In the genomic region with DNA sequence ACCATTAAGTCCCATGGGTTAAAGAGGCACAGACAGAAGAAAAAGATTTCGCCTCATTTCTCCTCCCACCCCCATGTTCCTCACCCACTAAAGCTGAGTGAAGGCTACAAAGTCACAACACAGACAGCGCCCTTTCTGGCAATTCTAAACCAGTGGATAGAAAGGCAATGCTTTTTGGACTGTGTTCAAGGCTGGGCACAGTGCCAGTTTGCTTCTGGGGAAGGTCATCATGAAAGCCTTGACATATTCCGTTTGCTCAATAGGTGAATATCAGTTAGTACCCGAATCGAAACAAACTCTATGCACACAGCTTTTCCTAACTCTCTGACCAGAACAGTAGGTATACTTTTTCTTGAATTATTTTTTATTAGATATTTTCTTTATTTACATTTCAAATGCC, we compare ENCODE assay signal across 13 mouse cellular contexts. TPM values are rescaled to one million over a fixed set of nuclear protein-coding genes. Genes with fewer than 3 reads are reported as not detected.
DNase-seq lines count a peak whose midpoint lies in the region; ATAC-seq and TF ChIP-seq lines count a peak whose summit lies in the region.
"Had no signal": no experiment of that assay in that cellular context is flagged by ENCODE, and none has a peak within 500 bp of the region (broad histone marks: within the 10 kb centered on the region; RNA-seq: fewer than 3 reads in every experiment).

No protein-coding gene starts in this region.

- H3K4me2 ChIP-seq in kidney, embryonic 16.5 days (replicated peaks; ENCODE audit: low read depth, low read length): no peak overlapping the region
- H3K4me2 ChIP-seq: forebrain, embryonic 12.5 days; heart, embryonic 15.5 days; limb, embryonic 13.5 days; neural tube, embryonic 15.5 days had no signal

- 32% methylated on average over 5 of the region's 5 CpGs for WGBS in kidney, adult 2 months
- WGBS in kidney, embryonic 16.5 days: 63% methylated on average over 5 of the region's 5 CpGs

- TF ChIP-seq CTCF in kidney, adult 2 months (conservative IDR thresholded peaks at IDR 0.05; ENCODE audit: insufficient read depth, insufficient read length, low read depth, low read length): no peak

- H3K27ac ChIP-seq in kidney, adult 2 months (ENCODE audit: insufficient read depth, low read depth, low read length): no peak overlapping the region
- H3K27ac ChIP-seq in kidney, embryonic 16.5 days (ENCODE audit: low read length): no peak overlapping the region
- H3K27ac ChIP-seq: forebrain, embryonic 12.5 days; heart, embryonic 15.5 days; limb, embryonic 13.5 days; neural tube, embryonic 15.5 days had no signal

- intact Hi-C loops in heart, postnatal 10 days (cut with DNase I): no loop called here

- no peaks in the 10 kb centered on the region for H3K27me3 ChIP-seq in kidney, adult 2 months (replicated peaks; ENCODE audit: control insufficient read depth, insufficient read depth, low read length)
- no peaks in the 10 kb centered on the region for H3K27me3 ChIP-seq in kidney, embryonic 16.5 days (ENCODE audit: insufficient read depth, low read length)
- H3K27me3 ChIP-seq: forebrain, embryonic 12.5 days; heart, embryonic 15.5 days; limb, embryonic 13.5 days; neural tube, embryonic 15.5 days had no signal

- TF ChIP-seq POLR2A in kidney, adult 2 months (IDR thresholded peaks at IDR 0.05; ENCODE audit: low read depth, low read length): no peak

- H3K36me3 ChIP-seq in kidney, adult 2 months (ENCODE audit: control insufficient read depth, insufficient read depth, low read length): no peaks in the 10 kb centered on the region
- no peaks in the 10 kb centered on the region for H3K36me3 ChIP-seq in kidney, embryonic 16.5 days (ENCODE audit: insufficient read depth, low read length)
- H3K36me3 ChIP-seq: forebrain, embryonic 12.5 days; heart, embryonic 15.5 days; limb, embryonic 13.5 days; neural tube, embryonic 15.5 days had no signal

- H3K9ac ChIP-seq in kidney, embryonic 16.5 days (replicated peaks; ENCODE audit: low read length): no peak overlapping the region
- H3K9ac ChIP-seq: forebrain, embryonic 12.5 days; heart, embryonic 15.5 days; limb, embryonic 13.5 days; neural tube, embryonic 15.5 days had no signal

- peak; percentile 63 for DNase-seq in kidney, adult 2 months
- peak; percentile 92 for DNase-seq in adrenal gland, postnatal 10 days
- peak; percentile 55 to 66 for DNase-seq in heart, postnatal 10 days
- DNase-seq in lung, postnatal 4 days: peak; percentile 34 to 41
- DNase-seq in embryo, embryonic 11 days: no peak
- no peak for DNase-seq in cerebellum, adult 9-11 months
- DNase-seq: thymus, postnatal 25 days had no signal

- ATAC-seq in kidney, embryonic 16.5 days (ENCODE audit: low FRiP score, low TSS enrichment): no peak
- ATAC-seq in activated CD4-positive, CD25-positive, alpha-beta regulatory T cell, adult 4 months: no peak

- H3K4me3 ChIP-seq in kidney, adult 2 months (ENCODE audit: insufficient read depth, low read depth, low read length): no peak overlapping the region
- no peak overlapping the region for H3K4me3 ChIP-seq in kidney, embryonic 16.5 days (ENCODE audit: low read length)
- H3K4me3 ChIP-seq: forebrain, embryonic 12.5 days; heart, embryonic 15.5 days; limb, embryonic 13.5 days; neural tube, embryonic 15.5 days had no signal

- no peaks in the 10 kb centered on the region for H3K4me1 ChIP-seq in kidney, adult 2 months (ENCODE audit: control insufficient read depth, insufficient read depth, low read length)
- no peaks in the 10 kb centered on the region for H3K4me1 ChIP-seq in kidney, embryonic 16.5 days (ENCODE audit: insufficient read depth, low read length)
- H3K4me1 ChIP-seq: forebrain, embryonic 12.5 days; heart, embryonic 15.5 days; limb, embryonic 13.5 days; neural tube, embryonic 15.5 days had no signal

- H3K9me3 ChIP-seq in kidney, embryonic 16.5 days (ENCODE audit: low read length): no peaks in the 10 kb centered on the region
- H3K9me3 ChIP-seq: forebrain, embryonic 12.5 days; heart, embryonic 15.5 days; limb, embryonic 13.5 days; neural tube, embryonic 15.5 days had no signal

RNA-seq across cellular contexts. Expression of a gene that starts 2.2 kb away (rescaled TPM):
- not detected in 2 replicates for polyA plus RNA-seq in kidney, adult 2 months (2012; rRNA removed)
- not detected in 2 replicates for polyA plus RNA-seq in kidney, embryonic 16.5 days (2015; fragmentation: Nextera tagmentation; extraction: Ambion mirVana)
- under 1 TPM; 0.09 to 0.33 TPM for total RNA-seq in adrenal gland, postnatal 10 days (2021)
- total RNA-seq in heart, postnatal 10 days (2021): not detected
- polyA plus RNA-seq in activated CD4-positive, CD25-positive, alpha-beta regulatory T cell, adult 4 months (2017; shearing (Covaris generic)): under 1 TPM in 1 of 2 experiments, not detected in 1; 0.20 TPM
- polyA plus RNA-seq: forebrain, embryonic 12.5 days; heart, embryonic 15.5 days; limb, embryonic 13.5 days; neural tube, embryonic 15.5 days had no signal

RNA-seq across cellular contexts. Expression of a gene that starts 8.4 kb away (rescaled TPM):
- polyA plus RNA-seq in kidney, adult 2 months (2012; rRNA removed): not detected in 2 replicates
- polyA plus RNA-seq in kidney, embryonic 16.5 days (2015; fragmentation: Nextera tagmentation; extraction: Ambion mirVana): not detected in 2 replicates
- total RNA-seq in adrenal gland, postnatal 10 days (2021): not detected
- not detected for total RNA-seq in heart, postnatal 10 days (2021)
- polyA plus RNA-seq in activated CD4-positive, CD25-positive, alpha-beta regulatory T cell, adult 4 months (2017; shearing (Covaris generic)): not detected
- polyA plus RNA-seq: forebrain, embryonic 12.5 days; heart, embryonic 15.5 days; limb, embryonic 13.5 days; neural tube, embryonic 15.5 days had no signal

RNA-seq across cellular contexts. Expression of a gene that starts 30.1 kb away (rescaled TPM):
- not detected in 2 replicates for polyA plus RNA-seq in kidney, adult 2 months (2012; rRNA removed)
- polyA plus RNA-seq in kidney, embryonic 16.5 days (2015; fragmentation: Nextera tagmentation; extraction: Ambion mirVana): not detected in 2 replicates
- total RNA-seq in adrenal gland, postnatal 10 days (2021): not detected
- total RNA-seq in heart, postnatal 10 days (2021): not detected
- polyA plus RNA-seq in activated CD4-positive, CD25-positive, alpha-beta regulatory T cell, adult 4 months (2017; shearing (Covaris generic)): not detected
- polyA plus RNA-seq: forebrain, embryonic 12.5 days; heart, embryonic 15.5 days; limb, embryonic 13.5 days; neural tube, embryonic 15.5 days had no signal

RNA-seq across cellular contexts. Expression of a gene that starts 36.1 kb away (rescaled TPM):
- not detected in 2 replicates for polyA plus RNA-seq in kidney, adult 2 months (2012; rRNA removed)
- not detected in 2 replicates for polyA plus RNA-seq in kidney, embryonic 16.5 days (2015; fragmentation: Nextera tagmentation; extraction: Ambion mirVana)
- not detected for total RNA-seq in adrenal gland, postnatal 10 days (2021)
- total RNA-seq in heart, postnatal 10 days (2021): not detected
- not detected for polyA plus RNA-seq in activated CD4-positive, CD25-positive, alpha-beta regulatory T cell, adult 4 months (2017; shearing (Covaris generic))
- polyA plus RNA-seq: forebrain, embryonic 12.5 days; heart, embryonic 15.5 days; limb, embryonic 13.5 days; neural tube, embryonic 15.5 days had no signal

RNA-seq across cellular contexts. Expression of a gene that starts 45.5 kb away (rescaled TPM):
- polyA plus RNA-seq in kidney, adult 2 months (2012; rRNA removed): not detected in 2 replicates
- not detected in 2 replicates for polyA plus RNA-seq in kidney, embryonic 16.5 days (2015; fragmentation: Nextera tagmentation; extraction: Ambion mirVana)
- total RNA-seq in adrenal gland, postnatal 10 days (2021): not detected
- not detected for total RNA-seq in heart, postnatal 10 days (2021)
- not detected for polyA plus RNA-seq in activated CD4-positive, CD25-positive, alpha-beta regulatory T cell, adult 4 months (2017; shearing (Covaris generic))
- polyA plus RNA-seq: forebrain, embryonic 12.5 days; heart, embryonic 15.5 days; neural tube, embryonic 15.5 days had no signal

Comparison
In these comparisons a context has a peak if more than half of its experiments do, and no peak if none do; other contexts are left out.
1. DNase-seq: peak in kidney, adult 2 months (single experiment), adrenal gland, postnatal 10 days (single experiment), heart, postnatal 10 days (2 of 2) and lung, postnatal 4 days (2 of 2); none in embryo, embryonic 11 days (single experiment) and cerebellum, adult 9-11 months (single experiment).